Mouse (Mus musculus): Measurements from ENCODE around the gene Car12. TPM values are rescaled to one million over a fixed set of nuclear protein-coding genes. Genes with fewer than 3 reads are reported as not detected.

The Car12 gene
- 2.1 and 5.1 TPM in 2 replicates for total RNA-seq (2012; rRNA removed)

DNA sequence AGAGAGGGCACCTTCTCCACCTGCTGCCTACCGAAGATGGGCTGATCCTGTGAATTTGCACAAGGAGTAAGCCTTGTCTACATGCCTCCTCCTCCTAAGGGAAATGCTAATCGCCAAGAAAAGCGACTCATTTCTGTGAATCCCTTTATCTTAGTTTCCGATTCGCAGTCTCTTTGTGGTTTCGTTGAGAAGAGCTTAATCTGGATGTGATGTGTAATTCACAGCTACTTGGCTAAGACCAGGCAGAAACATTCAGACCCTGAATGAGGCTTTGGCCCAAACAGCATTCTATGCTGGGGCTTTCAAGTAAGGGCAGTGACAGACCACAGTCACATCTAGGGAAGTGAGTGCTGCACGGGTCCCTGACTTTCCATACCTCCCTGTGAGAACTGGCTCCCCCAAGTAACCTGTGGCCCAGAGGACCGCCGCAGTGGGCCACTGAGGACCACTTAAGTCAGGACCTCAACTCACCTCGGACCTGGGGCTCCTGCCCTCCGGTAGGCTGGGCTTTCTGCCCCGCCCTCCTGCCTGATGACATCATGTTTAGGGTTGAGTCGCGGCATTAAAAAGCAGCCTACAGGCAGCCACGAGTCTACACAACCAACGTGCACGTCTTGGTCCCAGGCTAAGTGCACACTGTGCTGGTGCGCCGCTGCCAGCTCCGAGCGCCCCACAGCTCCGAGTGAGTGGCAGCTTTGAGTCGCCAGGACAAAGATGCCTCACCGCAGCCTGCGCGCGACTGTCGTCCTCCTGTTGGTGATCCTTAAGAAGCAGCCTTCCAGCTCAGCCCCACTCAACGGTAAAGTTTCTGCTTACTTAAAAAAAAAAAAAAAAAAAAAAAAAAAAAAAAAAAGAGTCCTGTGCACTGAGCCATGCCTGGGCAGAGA lies at the start of gene Car12:
Gene Car12, plus strand, starts transcription at position 552 of the 887 bp plus-strand sequence.
- in situ Hi-C loops (cut with MboI; ENCODE audit: low sequenced_read_pairs in 2 of 2, unreplicated experiment in 2 of 2) = no loop called here
- peak; percentile 39 for DNase-seq (ENCODE audit: low read depth, low spot score)
- peak within 1 kb of the TSS; percentile 58 to 64 for H3K4me3 ChIP-seq (ENCODE audit: insufficient read depth in 1 of 2, low read depth in 1 of 2, low read length in 2 of 2, poor library complexity in 1 of 2, severe bottlenecking in 1 of 2)
- peaks cover 2 to 4% of the 10 kb centered on the region in 2 experiments; a peak in 3 of 4 replicates for H3K4me1 ChIP-seq (ENCODE audit: control insufficient read depth in 2 of 2, insufficient read depth in 2 of 2, low read length in 2 of 2, poor library complexity in 1 of 2)
- H3K27ac ChIP-seq (ENCODE audit: insufficient read depth, low read depth, low read length, poor library complexity, severe bottlenecking) = no peak within 1 kb of the TSS
- H3K9me3 ChIP-seq (ENCODE audit: control insufficient read depth, insufficient read depth, low read depth, low read length) = no peaks in the 10 kb centered on the region
- TF ChIP-seq ZNF384 (IDR thresholded peaks at IDR 0.05; ENCODE audit: low read depth, low read length) (peak; percentile 80; the same call in 1 of the 2 replicates), MAFK (IDR thresholded peaks at IDR 0.05; ENCODE audit: insufficient read depth, low read depth, low read length) (no peak)
- no peaks in the 10 kb centered on the region for H3K36me3 ChIP-seq (ENCODE audit: control insufficient read depth, insufficient read depth, low read length, poor library complexity, severe bottlenecking)
- H3K9ac ChIP-seq (ENCODE audit: insufficient read depth, low read depth, low read length, poor library complexity, severe bottlenecking) = peak within 1 kb of the TSS; percentile 33

DNA sequence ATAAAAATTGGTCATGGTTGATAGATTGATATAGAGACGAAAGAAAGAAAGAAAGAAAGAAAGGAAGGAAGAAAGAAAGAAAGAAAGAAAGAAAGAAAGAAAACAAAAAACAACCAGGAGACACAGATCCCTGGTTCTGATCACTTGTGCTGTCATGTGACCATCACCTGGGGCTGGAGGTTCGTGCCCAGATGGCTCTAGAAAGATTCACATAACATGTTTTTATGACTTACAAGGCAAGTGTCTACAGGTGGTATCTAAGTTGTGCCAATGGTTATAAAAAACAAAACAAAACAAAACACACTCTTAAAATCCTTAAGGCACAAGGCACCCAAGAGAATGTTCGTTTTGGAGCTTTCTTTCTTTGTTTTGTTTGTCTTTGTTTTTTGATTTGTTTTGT lies 49.7 kb upstream of the Car12 start:
- no peak for TF ChIP-seq ZC3H11A (IDR thresholded peaks at IDR 0.05; ENCODE audit: borderline replicate concordance, low read depth, low read length)
- no peak for TF ChIP-seq HCFC1 (IDR thresholded peaks at IDR 0.05; ENCODE audit: borderline replicate concordance, insufficient read depth, low read length)
- TF ChIP-seq CHD2 (IDR thresholded peaks at IDR 0.05; ENCODE audit: low read depth, low read length) = no peak
- no peak for TF ChIP-seq MAFK (IDR thresholded peaks at IDR 0.05; ENCODE audit: insufficient read depth, low read depth, low read length)
- no peak for TF ChIP-seq ZNF384 (IDR thresholded peaks at IDR 0.05; ENCODE audit: low read depth, low read length)
- no peak overlapping the region for H3K27ac ChIP-seq (ENCODE audit: insufficient read depth, low read depth, low read length, poor library complexity, severe bottlenecking)
- no peaks in the 10 kb centered on the region for H3K36me3 ChIP-seq (ENCODE audit: control insufficient read depth, insufficient read depth, low read length, poor library complexity, severe bottlenecking)
- in situ Hi-C loops (cut with MboI; ENCODE audit: low sequenced_read_pairs in 2 of 2, unreplicated experiment in 2 of 2) = no loop called here
- no peak overlapping the region for H3K9ac ChIP-seq (ENCODE audit: insufficient read depth, low read depth, low read length, poor library complexity, severe bottlenecking)
- H3K9me3 ChIP-seq (ENCODE audit: control insufficient read depth, insufficient read depth, low read depth, low read length) = no peaks in the 10 kb centered on the region
- peaks cover 0 to under 1% of the 10 kb centered on the region in 2 experiments; a peak in 1 of 4 replicates for H3K4me1 ChIP-seq (ENCODE audit: control insufficient read depth in 2 of 2, insufficient read depth in 2 of 2, low read length in 2 of 2, poor library complexity in 1 of 2)
- DNase-seq (ENCODE audit: low read depth, low spot score) = no peak
- no peak overlapping the region for H3K4me3 ChIP-seq (ENCODE audit: insufficient read depth in 1 of 2, low read depth in 1 of 2, low read length in 2 of 2, poor library complexity in 1 of 2, severe bottlenecking in 1 of 2)

DNA sequence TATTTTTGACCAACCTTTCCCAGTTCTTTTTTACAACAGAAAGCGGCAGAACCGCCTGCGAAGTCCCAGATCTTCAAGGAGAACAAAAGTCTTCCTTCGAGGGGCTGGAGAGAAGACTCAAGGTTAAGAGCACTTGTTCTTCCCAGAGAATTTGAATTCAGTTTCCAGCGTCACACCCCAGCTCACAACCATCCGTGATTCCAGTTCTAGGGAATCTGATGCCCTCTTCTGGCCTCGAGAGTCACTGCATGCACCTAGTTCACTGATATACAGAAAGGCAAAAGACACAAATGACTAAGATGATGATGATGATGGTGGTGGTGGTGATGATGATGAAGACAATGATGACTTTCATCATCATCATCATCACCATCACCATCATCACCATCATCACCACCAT lies 48.9 kb upstream of the Car12 start:
- Histone ChIP-seq H3K9ac (ENCODE audit: insufficient read depth, low read depth, low read length, poor library complexity, severe bottlenecking) (no peak overlapping the region), H3K4me3 (ENCODE audit: insufficient read depth in 1 of 2, low read depth in 1 of 2, low read length in 2 of 2, poor library complexity in 1 of 2, severe bottlenecking in 1 of 2) (no peak overlapping the region), H3K36me3 (ENCODE audit: control insufficient read depth, insufficient read depth, low read length, poor library complexity, severe bottlenecking) (no peaks in the 10 kb centered on the region), H3K9me3 (ENCODE audit: control insufficient read depth, insufficient read depth, low read depth, low read length) (no peaks in the 10 kb centered on the region), H3K27ac (ENCODE audit: insufficient read depth, low read depth, low read length, poor library complexity, severe bottlenecking) (no peak overlapping the region), H3K4me1 (ENCODE audit: control insufficient read depth in 2 of 2, insufficient read depth in 2 of 2, low read length in 2 of 2, poor library complexity in 1 of 2) (no peaks in the 10 kb centered on the region; a peak in 1 of 4 replicates)
- in situ Hi-C loops (cut with MboI; ENCODE audit: low sequenced_read_pairs in 2 of 2, unreplicated experiment in 2 of 2) = no loop called here
- peak; percentile 30 for DNase-seq (ENCODE audit: low read depth, low spot score)
- TF ChIP-seq ZC3H11A (IDR thresholded peaks at IDR 0.05; ENCODE audit: borderline replicate concordance, low read depth, low read length) (peak; percentile 49; the same call in 1 of the 2 replicates), CHD2 (IDR thresholded peaks at IDR 0.05; ENCODE audit: low read depth, low read length) (no peak)

DNA sequence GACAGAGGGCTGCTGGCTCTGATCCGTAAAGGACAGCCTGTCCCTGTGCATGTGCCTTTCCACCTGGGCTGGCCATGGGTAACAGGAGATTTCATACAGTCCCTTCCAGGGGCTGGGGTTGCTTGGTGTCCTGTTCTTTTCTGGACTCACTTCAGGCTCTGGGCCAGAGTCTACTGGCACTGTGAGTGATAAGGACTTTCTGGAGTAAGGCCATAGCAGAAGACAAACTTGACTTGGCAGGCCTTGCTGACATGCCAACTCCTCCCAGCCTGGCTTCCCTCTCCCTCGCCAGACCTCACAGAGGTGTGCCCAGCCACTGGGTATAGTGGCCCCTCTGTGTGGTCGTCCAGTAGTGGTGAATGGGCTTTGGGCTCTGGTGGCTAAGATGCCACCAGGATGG lies 47.3 kb upstream of the Car12 start:
- Histone ChIP-seq H3K4me3 (ENCODE audit: insufficient read depth in 1 of 2, low read depth in 1 of 2, low read length in 2 of 2, poor library complexity in 1 of 2, severe bottlenecking in 1 of 2) (no peak overlapping the region), H3K36me3 (ENCODE audit: control insufficient read depth, insufficient read depth, low read length, poor library complexity, severe bottlenecking) (no peaks in the 10 kb centered on the region), H3K9ac (ENCODE audit: insufficient read depth, low read depth, low read length, poor library complexity, severe bottlenecking) (no peak overlapping the region), H3K9me3 (ENCODE audit: control insufficient read depth, insufficient read depth, low read depth, low read length) (no peaks in the 10 kb centered on the region), H3K27ac (ENCODE audit: insufficient read depth, low read depth, low read length, poor library complexity, severe bottlenecking) (no peak overlapping the region), H3K4me1 (ENCODE audit: control insufficient read depth in 2 of 2, insufficient read depth in 2 of 2, low read length in 2 of 2, poor library complexity in 1 of 2) (no peaks in the 10 kb centered on the region; a peak in 1 of 4 replicates)
- TF ChIP-seq ZNF384 (IDR thresholded peaks at IDR 0.05; ENCODE audit: low read depth, low read length) = no peak
- in situ Hi-C loops (cut with MboI; ENCODE audit: low sequenced_read_pairs in 2 of 2, unreplicated experiment in 2 of 2) = no loop called here
- no peak for DNase-seq (ENCODE audit: low read depth, low spot score)

DNA sequence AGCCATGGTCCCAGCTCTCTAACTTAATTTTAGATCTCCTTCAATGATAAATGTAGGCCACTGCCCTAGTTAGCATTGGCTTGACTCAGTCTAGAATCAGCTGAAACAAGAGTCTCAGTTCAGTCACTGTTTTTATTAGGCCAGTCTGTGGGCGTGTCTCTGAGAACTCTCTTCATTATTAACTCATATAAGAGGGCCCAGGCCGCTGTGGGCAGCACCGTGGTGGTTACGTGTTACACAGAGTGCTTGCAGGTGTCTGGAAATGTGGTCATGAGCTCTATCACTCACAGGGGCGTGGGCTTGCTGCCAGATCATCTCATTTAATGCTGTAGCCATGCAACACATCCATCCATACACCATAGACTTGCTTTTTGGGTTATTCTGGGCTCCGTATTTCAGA lies 46.4 kb upstream of the Car12 start:
- no peak overlapping the region for H3K9ac ChIP-seq (ENCODE audit: insufficient read depth, low read depth, low read length, poor library complexity, severe bottlenecking)
- no peak for TF ChIP-seq ZC3H11A (IDR thresholded peaks at IDR 0.05; ENCODE audit: borderline replicate concordance, low read depth, low read length)
- no peak for TF ChIP-seq CHD2 (IDR thresholded peaks at IDR 0.05; ENCODE audit: low read depth, low read length)
- in situ Hi-C loops (cut with MboI; ENCODE audit: low sequenced_read_pairs in 2 of 2, unreplicated experiment in 2 of 2) = no loop called here
- H3K9me3 ChIP-seq (ENCODE audit: control insufficient read depth, insufficient read depth, low read depth, low read length) = no peaks in the 10 kb centered on the region
- H3K27ac ChIP-seq (ENCODE audit: insufficient read depth, low read depth, low read length, poor library complexity, severe bottlenecking) = no peak overlapping the region
- DNase-seq (ENCODE audit: low read depth, low spot score) = no peak
- no peak overlapping the region for H3K4me3 ChIP-seq (ENCODE audit: insufficient read depth in 1 of 2, low read depth in 1 of 2, low read length in 2 of 2, poor library complexity in 1 of 2, severe bottlenecking in 1 of 2)
- no peaks in the 10 kb centered on the region; a peak in 1 of 4 replicates for H3K4me1 ChIP-seq (ENCODE audit: control insufficient read depth in 2 of 2, insufficient read depth in 2 of 2, low read length in 2 of 2, poor library complexity in 1 of 2)
- no peaks in the 10 kb centered on the region for H3K36me3 ChIP-seq (ENCODE audit: control insufficient read depth, insufficient read depth, low read length, poor library complexity, severe bottlenecking)

Measured in ES-E14 (cell line).